Mouse (Mus musculus) left cerebral cortex, adult 8-10 months (tissue): ENCODE measurements at regions not wholly inside any gene's neighbourhood (a gene's known extent, or its start where the extent isn't known, plus 50 kb on each side); places are given as distances from the start of the nearest gene placed in this dataset.

Experiments
- DNase-seq, 2 experiments: peaks; one replicate each; pipeline ENCODE4 v3.0.0; 2022; ENCODE audit warnings: low spot score in 2 of 2

DNA sequence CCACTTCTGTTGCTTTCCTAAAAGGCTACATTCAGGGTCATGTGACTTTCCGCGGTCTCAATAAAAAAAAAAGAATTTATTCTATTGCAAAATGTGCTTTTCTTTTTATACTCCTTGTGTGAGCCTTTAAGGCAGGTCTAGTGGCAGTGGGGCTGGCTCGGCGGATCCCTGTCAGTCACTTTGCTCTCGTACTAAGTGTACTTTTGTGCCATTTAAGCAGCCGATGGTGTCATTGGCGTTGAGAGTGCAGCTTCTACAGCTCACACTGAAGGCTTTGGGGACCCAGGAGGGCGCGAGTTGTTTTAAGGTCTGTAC, 313.1 kb downstream of the Mtx2 start:
- no peak for DNase-seq

DNA sequence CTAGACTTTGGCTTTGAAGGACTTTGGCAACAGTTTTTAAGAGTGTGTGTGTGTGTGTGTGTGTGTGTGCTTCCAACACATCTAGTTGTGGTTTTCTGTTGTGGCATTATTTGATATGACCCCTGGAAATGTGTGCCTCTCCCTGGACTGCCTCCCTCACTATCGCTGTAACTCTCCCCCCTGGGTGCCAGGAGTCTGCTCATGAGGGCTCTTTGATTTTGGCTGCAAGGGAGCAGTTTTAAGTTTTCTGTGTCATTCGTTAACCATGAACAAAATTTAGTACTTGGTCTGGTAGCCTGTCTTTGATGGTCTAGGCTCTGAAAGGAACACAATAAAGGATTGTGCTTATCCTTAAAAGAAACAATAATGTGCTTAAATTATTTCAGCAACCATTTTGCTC, 313.9 kb downstream of the Mtx2 start:
- no peak for DNase-seq

GRCm38 (mm10) chr2:75142675-75143074, 317.1 kb downstream of the Mtx2 start:
- no peak for DNase-seq

DNA sequence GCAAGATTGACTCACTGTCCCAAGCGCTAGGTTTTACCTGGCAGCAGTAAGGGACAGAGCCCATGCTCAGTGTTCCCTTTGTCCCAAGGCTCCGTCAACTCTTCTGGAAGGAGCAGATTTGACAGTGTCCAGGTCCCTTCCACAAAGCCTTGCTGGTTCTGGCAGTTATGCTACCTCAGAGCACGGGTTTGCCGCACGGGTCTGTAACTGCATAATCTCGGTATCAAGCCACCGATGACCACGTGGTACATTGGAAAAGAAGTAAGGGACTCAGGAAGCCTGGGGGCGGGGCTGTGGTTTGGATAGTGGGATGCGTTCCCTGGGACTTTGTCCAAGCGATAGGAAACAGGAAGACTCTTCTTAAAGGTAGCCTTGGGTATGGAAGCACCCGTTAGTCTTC, 319.3 kb downstream of the Mtx2 start:
- DNase-seq, result no peak

DNA sequence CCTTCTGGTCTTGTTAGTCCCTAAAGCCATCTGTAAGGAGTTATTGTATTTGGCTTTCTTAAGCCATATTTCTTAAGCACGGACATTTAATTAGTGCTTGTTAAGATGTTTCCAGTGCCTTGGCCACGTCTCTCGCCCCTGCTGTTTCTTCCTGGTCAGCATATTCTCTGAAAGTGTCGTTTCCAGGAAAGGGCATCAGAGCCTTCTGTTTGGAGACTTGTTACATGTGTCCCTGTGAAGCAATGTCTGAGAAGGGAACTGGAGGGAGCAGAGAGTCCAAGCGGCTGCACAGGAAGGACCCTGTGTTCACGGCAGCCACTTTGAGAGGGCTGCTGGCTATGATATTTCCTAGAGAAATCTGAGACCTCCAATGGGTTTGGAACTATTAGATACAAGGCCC, 320.7 kb downstream of the Mtx2 start:
- no peak for DNase-seq

DNA sequence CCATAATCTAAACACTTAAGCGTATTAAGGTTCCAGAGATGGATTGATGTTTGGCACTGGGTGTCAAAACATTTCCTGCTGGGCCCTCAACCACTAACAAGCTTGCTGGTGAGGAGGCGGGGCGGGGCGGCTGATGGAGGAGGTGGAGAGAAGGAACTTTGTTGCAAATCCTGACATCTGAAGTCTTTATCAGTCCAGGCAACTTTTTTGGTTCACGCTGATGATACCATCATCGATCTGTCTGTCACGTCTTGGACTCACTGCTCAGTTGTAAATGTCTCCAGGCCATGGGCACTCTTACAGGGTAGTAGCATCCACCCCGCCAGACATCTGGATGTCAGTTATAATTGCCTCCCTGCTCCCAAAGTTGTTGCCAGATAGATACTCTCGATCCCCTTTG, 321.8 kb downstream of the Mtx2 start:
- DNase-seq, result no peak

GRCm38 (mm10) chr2:75147967-75148366, 322.4 kb downstream of the Mtx2 start:
- no peak for DNase-seq

GRCm38 (mm10) chr2:75149036-75149435, 323.4 kb downstream of the Mtx2 start:
- no peak for DNase-seq

- DNase-seq, result no peak
These were observed 324.0 kb downstream of the Mtx2 start for GRCm38 (mm10) chr2:75149562-75149961.

- DNase-seq, result no peak
These were observed 325.4 kb downstream of the Mtx2 start for GRCm38 (mm10) chr2:75150986-75151385.

DNA sequence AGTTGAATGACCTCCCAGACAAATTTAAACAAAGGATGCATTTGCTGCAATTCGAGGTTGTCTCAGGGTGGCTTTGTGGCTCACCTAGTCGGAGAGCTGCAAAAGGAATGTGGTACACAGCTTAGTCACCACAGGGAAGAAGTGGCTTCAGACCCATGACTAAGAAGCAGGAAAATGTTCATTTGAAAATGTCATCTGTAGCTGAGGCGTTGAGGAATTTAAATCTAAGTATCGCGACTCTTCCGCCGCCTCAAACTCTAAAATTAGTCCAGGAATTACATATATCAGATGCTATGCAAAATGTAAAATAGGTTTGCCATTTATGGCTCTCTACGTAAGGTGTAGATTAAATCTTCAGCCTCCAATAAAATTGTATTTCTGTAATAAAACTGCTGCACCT, 325.9 kb downstream of the Mtx2 start:
- peak in 1 of 2 experiments; percentile 39 for DNase-seq

GRCm38 (mm10) chr2:75152477-75152990, 326.9 kb downstream of the Mtx2 start:
- DNase-seq, result no peak

DNA sequence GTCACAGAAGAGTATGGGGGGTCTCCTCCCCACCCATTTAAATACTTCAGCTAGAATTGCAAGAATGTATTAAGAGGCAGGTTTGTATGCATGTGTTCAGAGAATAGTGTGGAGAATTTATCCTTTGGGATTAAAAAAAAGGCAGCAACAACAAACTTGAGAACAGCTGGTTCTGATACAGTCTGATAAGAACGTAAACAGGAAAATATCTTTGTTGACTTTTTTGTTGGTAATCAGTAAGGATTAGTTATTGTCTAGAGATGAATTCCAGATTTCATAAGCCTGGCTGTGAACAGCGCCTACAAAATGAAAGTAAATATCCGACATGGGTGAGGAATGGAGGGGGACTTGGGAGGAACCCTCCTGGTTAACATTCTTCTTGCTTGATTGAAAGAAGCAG, 328.8 kb downstream of the Mtx2 start:
- no peak for DNase-seq

DNA sequence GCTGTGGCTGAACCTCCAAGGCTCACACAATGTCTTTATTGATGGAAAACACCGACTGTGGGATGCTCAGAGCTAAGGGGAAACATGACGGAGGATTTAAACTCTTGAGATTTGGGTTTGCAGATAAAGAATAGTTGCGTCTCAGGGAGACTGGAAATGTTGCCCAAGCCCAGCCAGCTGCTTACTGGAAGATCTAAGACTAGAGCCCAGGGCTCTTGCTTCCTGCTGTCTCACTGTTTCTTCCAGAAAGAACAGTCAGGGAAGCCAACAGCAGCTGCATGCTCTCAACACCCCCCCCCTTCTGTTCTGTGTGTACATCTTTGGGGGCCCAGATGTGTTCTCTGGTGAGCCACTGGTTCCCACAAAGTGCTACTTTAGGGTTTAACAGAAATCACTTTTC, 333.0 kb downstream of the Mtx2 start:
- DNase-seq, result no peak

- DNase-seq, result no peak
These were observed 335.5 kb downstream of the Mtx2 start for GRCm38 (mm10) chr2:75161075-75161474.

DNA sequence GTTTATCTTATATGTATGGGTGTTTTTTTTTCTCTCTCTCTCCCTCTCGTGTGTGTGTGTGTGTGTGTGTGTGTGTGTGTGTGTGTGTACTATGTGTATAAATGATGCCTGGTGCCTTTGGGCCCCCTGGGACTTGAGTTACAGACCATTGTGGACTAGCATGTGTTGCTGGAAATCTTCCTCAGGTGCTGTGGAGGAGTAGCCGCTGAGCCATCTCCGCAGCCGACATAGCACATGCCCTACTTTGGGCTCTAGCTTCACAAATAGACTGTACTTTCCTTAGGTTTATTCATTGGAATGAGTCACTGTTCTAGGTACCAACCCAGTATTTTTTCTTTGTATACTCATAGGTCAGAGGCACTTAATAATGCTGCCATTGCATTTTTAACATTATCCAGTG, 339.4 kb downstream of the Mtx2 start:
- no peak for DNase-seq

DNA sequence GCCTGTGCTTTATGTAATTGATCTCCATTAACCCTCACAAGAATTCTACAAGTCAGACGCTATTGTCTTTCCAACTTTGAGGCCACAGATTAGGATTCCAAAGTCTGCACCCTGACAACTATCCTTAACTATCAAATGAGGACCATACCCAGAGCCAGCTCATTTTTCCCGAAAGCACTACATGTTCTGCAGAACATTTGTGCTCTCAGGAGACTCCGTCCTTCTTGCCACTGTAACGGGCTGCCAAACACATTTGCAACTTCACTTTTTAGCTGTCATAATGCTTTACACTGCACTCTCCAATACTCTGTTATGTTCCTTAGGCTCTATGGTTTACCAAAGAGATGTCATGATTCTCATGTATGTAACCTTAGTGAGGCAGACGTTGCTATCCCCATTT, 350.7 kb downstream of the Mtx2 start:
- DNase-seq, result no peak

DNA sequence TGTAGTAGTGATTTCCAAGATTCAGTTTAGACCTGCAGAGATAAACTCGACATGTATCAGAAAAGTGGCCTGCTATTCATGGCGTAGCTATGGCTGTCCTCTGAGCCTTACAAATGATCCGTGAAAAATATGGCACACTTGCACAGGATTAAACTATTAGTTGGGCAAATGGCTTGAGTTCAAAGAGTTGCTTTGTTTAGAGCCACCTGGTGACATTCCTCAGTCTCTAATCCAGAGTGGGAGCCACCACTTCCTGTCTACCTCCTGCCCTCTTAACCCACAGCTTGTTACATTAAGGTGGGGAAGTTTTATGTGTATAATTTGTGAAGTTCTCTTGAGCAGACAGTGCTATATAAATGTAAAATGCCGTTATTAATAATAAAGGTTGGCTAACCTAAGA, 357.7 kb downstream of the Mtx2 start:
- no peak for DNase-seq

- no peak for DNase-seq
These were observed 377.1 kb downstream of the Mtx2 start for GRCm38 (mm10) chr2:75202587-75203220.

DNA sequence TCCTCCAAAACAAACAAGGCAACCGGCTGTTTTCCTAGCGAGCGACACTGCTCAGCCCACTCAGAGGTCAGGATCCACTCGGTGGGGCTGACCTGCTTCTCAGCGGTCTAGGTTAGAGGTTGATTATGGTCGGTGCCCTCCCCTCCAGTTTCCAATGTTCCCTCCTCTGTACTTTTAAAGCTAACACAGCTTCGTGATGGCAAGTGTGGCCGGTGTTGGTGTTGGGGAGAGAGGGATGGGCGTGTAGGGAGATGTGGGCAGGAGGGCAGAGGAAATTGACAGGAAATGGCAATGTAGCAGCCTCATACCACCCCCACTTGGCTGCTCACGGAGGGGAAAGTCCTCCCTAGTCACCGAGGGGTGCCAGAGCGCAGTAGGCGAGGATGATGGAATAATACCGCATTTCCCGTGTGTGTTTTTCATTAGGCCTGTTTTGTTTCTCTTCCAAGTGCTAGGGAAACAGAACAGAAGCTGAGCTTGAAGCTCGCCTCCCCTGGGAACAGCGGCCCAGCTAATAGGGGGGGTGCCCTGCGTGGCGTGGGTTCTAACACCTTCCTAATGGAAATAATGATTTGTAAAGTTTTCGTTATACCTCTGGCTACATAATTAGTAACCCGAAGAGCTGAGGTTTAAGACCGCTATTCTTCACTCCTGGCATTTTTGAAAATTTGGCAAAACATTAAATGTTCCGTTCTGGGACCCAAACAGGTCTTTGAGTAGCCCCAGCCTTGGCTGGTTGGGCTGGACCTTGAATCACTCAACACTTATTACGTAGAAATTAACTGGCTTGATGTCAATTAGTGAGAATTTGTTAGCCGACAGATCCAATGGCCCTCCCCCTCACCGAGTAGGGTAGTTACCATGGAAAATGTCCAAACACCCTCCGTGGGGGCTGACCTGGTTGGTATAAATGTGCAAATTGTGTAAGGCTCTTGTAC, 383.5 kb downstream of the Mtx2 start:
- DNase-seq, result no peak

DNA sequence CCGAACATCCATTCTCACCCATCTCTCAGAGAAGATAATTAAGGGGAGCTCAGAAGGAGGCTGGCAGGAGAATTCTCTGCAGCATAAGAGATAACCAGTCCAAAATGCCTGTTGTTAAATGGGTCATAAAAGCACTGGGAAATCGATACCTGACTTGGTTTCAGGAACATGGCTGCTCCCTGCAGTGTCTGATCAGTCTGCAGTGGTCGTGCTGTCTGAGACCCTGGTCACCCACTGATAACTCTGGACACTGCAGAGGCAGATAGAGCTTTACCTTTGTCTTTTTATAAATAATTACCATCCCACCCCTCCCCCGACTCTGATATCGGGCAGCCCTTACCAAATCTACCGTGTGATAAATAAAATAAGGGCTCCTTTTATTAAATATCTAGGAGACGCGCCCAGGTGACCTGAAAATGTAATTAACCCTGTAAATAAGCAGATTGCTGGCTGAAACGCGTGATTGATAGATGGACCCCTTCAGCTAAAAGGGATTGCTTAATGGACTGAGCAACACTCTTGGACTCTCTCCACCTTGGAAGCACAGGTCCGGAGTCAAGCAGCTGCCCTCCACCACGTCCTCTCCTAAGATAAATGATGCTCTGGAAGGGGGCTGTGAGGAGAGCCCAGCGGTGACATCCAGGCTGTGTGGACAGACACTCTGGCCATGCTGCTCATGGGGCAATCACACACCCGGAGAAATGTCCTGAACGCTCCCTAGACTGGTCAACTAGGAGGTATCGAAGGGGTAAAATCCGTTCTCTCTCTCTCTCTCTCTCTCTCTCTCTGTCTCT, 384.4 kb downstream of the Mtx2 start:
- no peak for DNase-seq

DNA sequence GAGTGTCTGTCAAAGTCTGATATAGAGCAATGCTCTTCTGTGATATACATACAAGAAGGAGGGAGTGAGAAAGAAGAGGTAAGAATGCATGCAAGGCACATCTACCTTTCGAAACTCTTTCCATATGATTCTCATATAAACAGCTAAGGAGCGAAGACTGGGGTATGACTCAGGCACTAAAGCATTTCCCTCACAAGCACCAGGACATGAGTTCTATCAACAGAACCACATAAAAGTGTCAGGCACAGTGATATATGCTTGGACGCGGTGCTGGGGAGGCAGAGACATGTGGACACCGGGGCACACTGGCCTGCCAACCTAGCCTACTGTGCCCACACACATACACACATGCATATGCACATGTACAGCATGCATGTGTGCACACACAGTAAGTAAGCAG, 391.3 kb downstream of the Mtx2 start:
- DNase-seq, result no peak
